Mouse (Mus musculus): ENCODE measurements around the gene Dlgap1.

The Dlgap1 gene

GRCm38 (mm10) chr17:70316327-70316726 lies 347.5 kb downstream of the Dlgap1 start:
- in situ Hi-C loops (cut with MboI; ENCODE audit: low pct_unique_long_range_greater_than_20kb in 1 of 2, low sequenced_read_pairs in 2 of 2, unreplicated experiment in 1 of 2): no loop called here

GRCm38 (mm10) chr17:70317779-70318178 lies 348.9 kb downstream of the Dlgap1 start:
- in situ Hi-C loops (cut with MboI; ENCODE audit: low pct_unique_long_range_greater_than_20kb in 1 of 2, low sequenced_read_pairs in 2 of 2, unreplicated experiment in 1 of 2): no loop called here

GRCm38 (mm10) chr17:70321976-70322375 lies 353.1 kb downstream of the Dlgap1 start:
- in situ Hi-C loops (cut with MboI; ENCODE audit: low pct_unique_long_range_greater_than_20kb in 1 of 2, low sequenced_read_pairs in 2 of 2, unreplicated experiment in 1 of 2): no loop called here

GRCm38 (mm10) chr17:70333440-70333839 lies 364.6 kb downstream of the Dlgap1 start:
- in situ Hi-C loops (cut with MboI; ENCODE audit: low pct_unique_long_range_greater_than_20kb in 1 of 2, low sequenced_read_pairs in 2 of 2, unreplicated experiment in 1 of 2): no loop called here

DNA sequence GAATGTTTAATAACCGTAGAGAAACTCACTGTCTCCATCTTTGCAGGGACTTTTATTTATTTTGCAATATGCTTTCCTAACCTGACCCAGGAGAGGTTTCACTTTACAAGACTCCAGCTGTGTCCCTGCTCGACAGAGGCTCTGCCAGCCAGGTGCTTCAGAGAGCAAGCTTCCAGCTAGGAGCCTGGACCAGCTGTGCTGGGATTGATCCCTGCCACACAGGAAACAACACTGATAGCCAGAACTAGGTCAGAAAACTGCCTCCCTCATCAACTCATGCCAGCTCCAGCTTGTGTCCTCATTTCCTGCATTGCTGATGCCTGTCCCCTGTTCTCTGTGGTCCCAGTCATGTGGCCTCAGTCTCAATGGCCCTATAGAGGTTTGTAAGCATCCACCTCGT lies 365.3 kb downstream of the Dlgap1 start:
- in situ Hi-C loops (cut with MboI; ENCODE audit: low pct_unique_long_range_greater_than_20kb in 1 of 2, low sequenced_read_pairs in 2 of 2, unreplicated experiment in 1 of 2): no loop called here

DNA sequence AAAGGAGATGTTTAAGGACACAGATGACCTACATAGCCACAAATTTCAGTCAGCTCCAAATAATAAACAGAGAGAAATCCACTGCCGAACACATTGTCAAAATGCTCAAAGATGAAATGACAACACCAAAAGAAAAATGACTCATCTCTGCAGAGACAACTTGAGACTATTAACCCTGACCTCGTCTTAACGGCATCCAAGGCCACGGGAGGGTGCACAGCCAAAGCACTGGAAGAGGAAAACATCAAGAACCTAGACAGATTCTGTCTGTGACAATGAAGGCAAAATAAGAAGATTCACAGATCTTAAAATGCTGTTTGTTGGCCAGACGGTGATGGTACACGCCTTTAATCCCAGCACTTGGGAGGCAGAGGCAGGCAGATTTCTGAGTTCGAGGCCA lies 370.9 kb downstream of the Dlgap1 start:
- in situ Hi-C loops (cut with MboI; ENCODE audit: low pct_unique_long_range_greater_than_20kb in 1 of 2, low sequenced_read_pairs in 2 of 2, unreplicated experiment in 1 of 2): no loop called here

DNA sequence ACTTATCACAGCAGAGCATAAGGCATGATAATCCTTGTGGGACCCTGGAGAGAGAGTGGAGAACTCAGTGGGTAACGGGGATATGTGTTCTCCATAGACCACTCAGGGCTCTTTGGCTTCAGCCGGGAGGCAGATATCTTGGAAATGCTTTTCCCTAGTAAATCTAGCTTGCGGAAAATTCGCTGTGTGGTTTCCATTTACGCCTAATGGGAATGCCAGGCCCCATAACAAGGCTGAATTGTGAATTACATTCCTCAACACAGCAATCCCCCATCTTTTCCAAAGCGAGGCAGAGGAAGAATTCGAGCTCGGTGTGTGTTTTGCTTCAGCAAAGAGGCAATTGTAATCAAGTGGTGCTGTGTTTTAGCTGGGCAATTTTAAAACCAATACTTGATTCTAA lies 372.4 kb downstream of the Dlgap1 start:
- in situ Hi-C loops (cut with MboI; ENCODE audit: low pct_unique_long_range_greater_than_20kb in 1 of 2, low sequenced_read_pairs in 2 of 2, unreplicated experiment in 1 of 2): no loop called here

GRCm38 (mm10) chr17:70341920-70342319 lies 373.0 kb downstream of the Dlgap1 start:
- in situ Hi-C loops (cut with MboI; ENCODE audit: low pct_unique_long_range_greater_than_20kb in 1 of 2, low sequenced_read_pairs in 2 of 2, unreplicated experiment in 1 of 2): no loop called here

DNA sequence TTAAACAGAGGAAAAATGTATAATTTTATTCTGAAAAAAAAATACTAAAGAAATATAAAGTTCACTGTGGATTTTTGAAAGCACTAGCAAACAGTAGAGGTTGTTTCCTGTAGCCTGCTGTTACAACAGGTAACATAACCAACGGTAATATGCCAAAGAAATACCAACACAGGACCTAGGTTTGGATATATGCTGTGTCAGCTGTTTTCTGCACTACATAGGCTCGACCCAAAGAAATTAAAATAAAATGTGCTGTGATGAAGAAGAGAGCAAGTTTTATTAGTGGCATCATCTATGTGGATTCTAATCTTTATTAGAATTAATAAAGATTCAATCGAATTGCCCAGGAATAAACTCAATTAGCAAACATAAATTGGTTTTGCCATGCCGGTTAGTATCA lies 378.5 kb downstream of the Dlgap1 start:
- in situ Hi-C loops (cut with MboI; ENCODE audit: low pct_unique_long_range_greater_than_20kb in 1 of 2, low sequenced_read_pairs in 2 of 2, unreplicated experiment in 1 of 2): no loop called here

DNA sequence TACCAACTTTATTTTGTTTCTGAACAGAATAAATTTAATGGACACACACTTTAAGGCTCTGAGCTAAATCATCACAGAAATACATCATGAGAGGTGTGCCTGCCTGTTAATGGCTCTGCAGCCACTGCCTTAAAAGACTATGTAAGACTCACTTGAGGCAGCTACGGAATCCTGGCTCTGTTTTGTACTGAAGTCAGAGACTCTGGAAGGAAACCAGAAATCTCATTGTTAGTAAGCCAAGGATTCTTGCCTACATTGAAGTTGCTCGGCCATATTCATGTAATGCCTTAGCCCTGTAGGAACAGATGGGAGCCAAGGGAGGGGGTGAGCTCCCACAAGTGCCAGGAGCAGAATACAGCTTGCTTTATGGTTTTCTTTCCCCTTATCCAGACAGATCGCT lies 394.7 kb downstream of the Dlgap1 start:
- in situ Hi-C loops (cut with MboI; ENCODE audit: low pct_unique_long_range_greater_than_20kb in 1 of 2, low sequenced_read_pairs in 2 of 2, unreplicated experiment in 1 of 2): no loop called here

- in situ Hi-C loops (cut with MboI; ENCODE audit: low pct_unique_long_range_greater_than_20kb in 1 of 2, low sequenced_read_pairs in 2 of 2, unreplicated experiment in 1 of 2): no loop called here
Observed at GRCm38 (mm10) chr17:70363971-70364370, 395.1 kb downstream of the Dlgap1 start.

- in situ Hi-C loops (cut with MboI; ENCODE audit: low pct_unique_long_range_greater_than_20kb in 1 of 2, low sequenced_read_pairs in 2 of 2, unreplicated experiment in 1 of 2): no loop called here
Observed at GRCm38 (mm10) chr17:70369124-70369523, 400.3 kb downstream of the Dlgap1 start.

DNA sequence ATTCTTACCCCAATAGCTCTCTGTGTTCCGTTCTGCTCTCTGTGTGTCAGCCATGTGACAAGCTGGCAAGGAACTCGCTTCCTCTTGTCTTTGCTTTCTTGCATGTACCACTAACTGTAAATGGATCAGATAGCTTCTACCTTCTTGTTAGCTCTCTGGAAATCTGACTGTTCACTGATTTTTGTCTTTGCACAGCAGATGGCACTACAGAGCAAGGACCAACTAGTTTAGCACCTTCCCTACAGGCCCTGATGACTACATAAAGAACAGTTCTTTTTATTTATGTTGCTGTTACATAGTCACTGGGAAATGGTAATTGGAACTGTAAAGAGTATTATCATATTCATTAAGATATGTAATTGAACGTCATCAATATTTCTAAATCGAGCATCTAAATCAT lies 408.1 kb downstream of the Dlgap1 start:
- in situ Hi-C loops (cut with MboI; ENCODE audit: low pct_unique_long_range_greater_than_20kb in 1 of 2, low sequenced_read_pairs in 2 of 2, unreplicated experiment in 1 of 2): no loop called here

GRCm38 (mm10) chr17:70388447-70388846 lies 419.6 kb downstream of the Dlgap1 start:
- in situ Hi-C loops (cut with MboI; ENCODE audit: low pct_unique_long_range_greater_than_20kb in 1 of 2, low sequenced_read_pairs in 2 of 2, unreplicated experiment in 1 of 2): no loop called here

DNA sequence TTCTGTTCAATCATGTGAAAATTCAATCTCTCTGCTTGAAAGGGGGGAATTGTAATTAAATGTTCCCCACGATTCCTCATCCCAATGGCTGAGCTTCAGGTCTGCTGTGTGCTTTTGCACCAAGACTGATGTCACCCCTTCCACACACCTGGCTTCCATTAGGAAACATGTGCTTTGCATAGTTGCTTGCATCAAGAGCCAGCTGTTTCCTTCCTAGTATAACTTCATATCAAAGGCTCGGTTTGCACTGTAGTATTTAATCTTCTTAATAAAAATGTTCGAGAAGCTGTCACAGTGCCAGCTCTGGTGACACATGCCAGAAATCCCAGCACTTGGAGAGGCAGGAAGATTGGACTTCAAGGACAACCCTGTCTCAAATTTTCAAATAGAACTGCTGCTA lies 428.3 kb downstream of the Dlgap1 start:
- in situ Hi-C loops (cut with MboI; ENCODE audit: low pct_unique_long_range_greater_than_20kb in 1 of 2, low sequenced_read_pairs in 2 of 2, unreplicated experiment in 1 of 2): no loop called here

DNA sequence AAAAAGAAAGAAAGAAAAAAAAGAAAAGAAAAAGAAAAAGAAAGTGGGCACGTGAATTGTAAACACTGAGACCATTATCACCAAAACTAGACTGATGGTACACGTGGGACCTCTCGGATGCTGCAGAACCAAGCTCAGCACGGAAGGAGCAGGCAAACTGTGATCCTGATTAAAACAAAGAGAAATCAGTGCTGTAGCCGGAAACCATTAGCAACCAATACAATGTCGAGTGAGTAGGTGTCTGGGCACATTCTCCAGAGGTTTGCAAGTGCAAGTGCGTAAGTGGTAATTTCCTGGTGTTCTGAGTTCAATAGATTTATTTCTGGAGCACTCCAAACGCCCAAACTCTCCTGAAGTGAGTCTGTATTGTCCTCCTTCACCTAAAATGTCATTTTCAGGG lies 428.8 kb downstream of the Dlgap1 start:
- in situ Hi-C loops (cut with MboI; ENCODE audit: low pct_unique_long_range_greater_than_20kb in 1 of 2, low sequenced_read_pairs in 2 of 2, unreplicated experiment in 1 of 2): no loop called here

DNA sequence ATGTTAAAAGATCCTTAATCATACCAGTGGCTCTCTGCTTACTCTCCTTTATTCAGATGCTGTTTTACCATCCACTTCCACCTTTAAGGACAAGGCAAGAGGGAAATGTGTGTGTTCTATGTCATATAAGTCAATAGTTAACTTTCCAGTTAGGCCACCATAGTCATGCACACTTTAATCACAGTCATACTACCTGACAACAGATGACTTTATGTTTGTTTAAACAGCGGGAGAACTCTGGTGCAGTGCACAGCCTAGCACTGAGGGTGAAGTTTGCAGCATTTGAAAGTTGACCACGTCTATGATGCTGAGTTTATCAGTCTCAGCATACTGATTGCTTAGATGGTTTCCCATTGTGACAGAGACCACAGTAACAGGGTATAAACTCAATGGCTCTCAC lies 433.0 kb downstream of the Dlgap1 start:
- in situ Hi-C loops (cut with MboI; ENCODE audit: low pct_unique_long_range_greater_than_20kb in 1 of 2, low sequenced_read_pairs in 2 of 2, unreplicated experiment in 1 of 2): no loop called here

GRCm38 (mm10) chr17:70403750-70404149 lies 434.9 kb downstream of the Dlgap1 start:
- in situ Hi-C loops (cut with MboI; ENCODE audit: low pct_unique_long_range_greater_than_20kb in 1 of 2, low sequenced_read_pairs in 2 of 2, unreplicated experiment in 1 of 2): no loop called here

DNA sequence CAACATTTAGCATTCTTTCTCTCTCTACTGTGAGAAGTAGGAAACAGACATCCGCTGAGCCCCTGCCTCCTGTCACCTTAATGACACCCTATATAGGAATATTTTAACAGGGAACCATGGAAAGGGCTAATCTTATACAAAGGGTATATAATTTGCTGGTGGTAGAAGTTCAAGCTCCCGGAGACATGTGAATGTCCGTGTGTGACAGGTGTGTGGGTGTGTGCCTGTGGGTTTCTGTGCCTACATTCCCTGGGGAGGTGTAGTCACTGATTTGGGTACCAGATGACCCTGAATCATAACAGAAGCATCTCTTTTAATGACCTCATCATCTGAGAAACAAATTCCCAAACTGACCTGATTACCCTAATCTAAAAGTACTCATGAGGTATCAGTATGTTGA lies 445.3 kb downstream of the Dlgap1 start:
- in situ Hi-C loops (cut with MboI; ENCODE audit: low pct_unique_long_range_greater_than_20kb in 1 of 2, low sequenced_read_pairs in 2 of 2, unreplicated experiment in 1 of 2): no loop called here

DNA sequence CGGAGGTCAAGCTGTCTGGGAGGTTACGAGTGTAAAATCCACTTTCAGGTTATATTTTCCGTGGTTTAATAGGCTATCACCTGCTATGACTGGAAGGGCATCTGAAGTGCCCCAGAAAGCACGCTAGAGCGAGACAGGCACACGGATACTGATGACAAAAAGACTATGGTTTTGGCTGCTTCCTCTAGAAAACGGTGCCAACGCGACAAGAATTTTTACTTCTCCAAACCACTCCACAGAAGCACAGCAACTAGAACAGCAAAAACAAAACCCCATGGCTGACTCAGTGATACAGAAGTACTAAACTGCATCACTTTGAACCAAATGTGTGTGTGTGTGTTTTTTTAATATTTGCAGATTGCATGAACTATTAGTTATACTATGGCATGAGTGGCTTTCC lies 459.0 kb downstream of the Dlgap1 start:
- in situ Hi-C loops (cut with MboI; ENCODE audit: low pct_unique_long_range_greater_than_20kb in 1 of 2, low sequenced_read_pairs in 2 of 2, unreplicated experiment in 1 of 2): no loop called here

DNA sequence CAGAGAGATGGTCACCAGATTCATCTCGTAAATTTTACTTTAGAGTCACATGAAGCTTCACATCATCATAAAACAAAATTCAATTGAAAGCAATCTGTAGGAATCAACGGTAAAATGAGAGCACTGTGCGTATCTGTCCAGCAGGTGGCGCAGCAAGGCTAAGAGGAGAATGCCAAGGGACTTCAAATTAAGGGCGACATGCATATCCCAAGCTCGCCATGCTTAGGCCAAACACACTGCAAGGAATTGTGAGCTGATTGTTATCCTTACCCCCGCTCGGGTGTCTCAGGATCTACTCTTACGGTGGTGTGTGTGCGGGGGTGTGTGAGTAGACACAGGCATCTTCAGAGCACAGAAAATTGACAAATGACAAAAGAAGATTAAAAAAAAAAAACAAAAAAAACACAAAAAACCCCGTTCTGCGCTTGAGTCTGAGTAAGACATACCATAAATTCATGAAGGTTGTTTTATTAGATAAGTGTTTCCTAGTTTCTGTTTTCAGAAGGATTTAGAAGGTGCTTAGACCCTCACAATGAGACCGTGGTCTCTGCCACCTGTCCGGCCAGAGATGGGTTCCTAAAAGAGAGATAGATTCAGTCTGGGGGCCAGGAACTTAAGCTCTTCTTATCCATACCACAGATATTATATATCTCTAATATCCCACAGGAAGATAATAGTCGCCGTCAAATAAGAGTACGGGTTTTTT lies 461.0 kb downstream of the Dlgap1 start:
- in situ Hi-C loops (cut with MboI; ENCODE audit: low pct_unique_long_range_greater_than_20kb in 1 of 2, low sequenced_read_pairs in 2 of 2, unreplicated experiment in 1 of 2): no loop called here
